Mouse (Mus musculus): ENCODE measurements around the gene Ttll5. TPM values are rescaled to one million over a fixed set of nuclear protein-coding genes. Genes with fewer than 3 reads are reported as not detected.

The Ttll5 gene
- total RNA-seq, 2 experiments from 2014 or later, result 3.8 to 12.1 TPM

DNA sequence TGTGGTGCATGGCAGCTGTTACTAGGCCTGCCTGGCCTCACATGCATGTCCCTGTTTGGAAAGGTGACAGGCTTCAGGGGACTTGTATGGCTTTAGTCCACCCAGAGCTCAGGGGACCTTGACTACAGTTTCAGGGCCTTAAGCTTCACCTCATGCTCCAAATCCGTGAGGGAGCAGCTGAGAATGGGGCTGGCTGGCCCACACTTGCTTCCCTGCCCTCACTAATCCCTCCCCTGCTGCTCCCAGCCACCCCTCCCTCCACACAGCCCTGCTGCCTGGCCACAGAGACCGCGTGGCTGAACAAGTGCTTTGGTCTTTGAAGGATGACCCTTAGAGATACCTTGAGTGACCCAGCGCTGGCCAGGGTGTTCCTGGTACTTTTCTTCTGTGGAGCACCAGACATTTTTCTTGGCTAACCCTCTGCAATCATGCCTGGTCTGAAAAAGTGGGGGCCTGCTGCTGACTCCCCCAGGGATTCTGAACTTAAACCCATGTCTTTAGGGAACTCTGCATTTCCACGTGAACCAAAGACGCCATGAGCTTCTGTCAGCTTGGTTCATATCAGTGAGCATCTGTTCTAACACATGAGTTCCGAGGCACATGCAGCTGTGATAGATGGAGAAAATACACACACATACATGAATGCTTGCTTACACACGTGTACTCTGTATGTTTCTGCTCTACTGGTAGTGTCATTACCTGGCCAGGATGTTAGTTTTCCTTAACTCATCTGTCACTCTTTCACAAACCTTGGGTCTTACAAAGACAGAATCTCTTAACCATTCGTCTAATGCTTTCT, 212.1 kb downstream of the Ttll5 start:
- no peak for ATAC-seq (replicated peaks; ENCODE audit: low FRiP score, poor library complexity, severe bottlenecking)

DNA sequence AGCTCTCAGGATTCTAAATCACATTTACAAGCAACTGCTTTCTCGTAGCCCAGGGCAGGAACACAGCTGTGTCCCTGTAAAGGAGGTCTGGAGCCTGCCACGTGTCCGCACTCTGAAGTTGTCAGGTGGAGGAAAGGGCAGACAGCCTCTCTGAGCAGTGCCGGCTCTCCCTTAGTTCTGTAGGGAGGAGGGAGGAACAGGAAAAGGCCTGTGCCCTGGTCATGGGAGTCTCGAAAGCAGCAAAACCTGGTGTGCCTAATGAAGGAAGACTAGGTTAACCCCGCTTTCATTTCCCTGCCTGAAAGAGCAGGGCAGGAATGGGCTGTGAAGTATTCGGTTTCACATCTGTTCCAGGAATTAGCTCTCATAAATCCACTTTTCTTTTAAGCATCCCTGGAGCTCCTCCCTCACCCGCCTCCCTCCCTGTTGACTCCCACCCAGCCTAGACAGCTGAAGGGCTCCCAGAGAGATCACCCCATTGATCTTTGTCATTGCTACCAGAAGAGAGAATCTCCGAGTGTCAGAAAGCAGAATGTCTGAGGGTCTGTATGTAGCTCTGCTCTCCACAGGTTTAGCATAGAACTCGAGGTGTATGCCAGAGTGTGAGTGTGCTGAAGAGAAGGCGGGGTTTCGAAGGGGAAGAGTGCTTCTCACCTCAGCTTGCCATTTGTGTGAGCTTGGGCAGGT, 212.9 kb downstream of the Ttll5 start:
- no peak for ATAC-seq (replicated peaks; ENCODE audit: low FRiP score, poor library complexity, severe bottlenecking)

DNA sequence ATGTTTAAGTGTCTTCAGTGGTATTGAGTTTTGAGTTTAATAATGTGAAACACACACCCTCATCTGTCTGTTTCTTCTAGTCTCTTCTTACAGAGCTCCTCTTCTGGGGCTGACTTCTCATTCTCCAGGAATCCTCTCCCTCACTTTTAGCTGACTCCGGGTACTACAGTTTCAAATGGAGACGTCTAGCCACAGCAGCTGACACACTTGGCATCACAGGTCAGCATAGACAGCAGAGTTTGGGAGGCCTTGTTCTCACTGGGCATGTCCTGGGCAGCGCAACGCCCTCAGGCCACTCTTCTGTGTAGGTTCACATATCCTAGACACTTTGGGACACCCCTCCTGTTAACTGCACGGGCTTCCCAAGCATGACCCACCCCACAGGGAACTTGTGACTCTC, 214.6 kb downstream of the Ttll5 start:
- ATAC-seq (replicated peaks; ENCODE audit: low FRiP score, poor library complexity, severe bottlenecking), result no peak

DNA sequence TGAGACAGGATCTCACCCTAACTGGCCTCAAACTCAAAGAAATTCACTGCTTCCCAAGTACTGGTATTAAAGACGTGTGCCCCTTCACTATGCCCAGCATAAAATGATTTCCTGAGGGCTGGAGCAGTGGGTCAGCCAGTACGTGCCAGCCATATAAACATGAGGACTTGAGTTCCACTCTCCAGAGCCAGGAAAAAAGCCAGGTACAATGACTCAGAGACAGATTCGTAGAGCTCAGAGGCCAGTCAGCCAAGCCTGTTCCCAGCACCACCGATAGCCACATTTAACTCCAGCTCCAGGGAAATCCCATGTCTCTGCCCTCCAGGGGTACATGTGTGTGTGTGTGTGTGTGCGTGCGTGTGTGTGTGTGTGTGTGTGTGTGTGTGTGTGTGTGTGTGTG, 215.3 kb downstream of the Ttll5 start:
- ATAC-seq (replicated peaks; ENCODE audit: low FRiP score, poor library complexity, severe bottlenecking), result no peak

DNA sequence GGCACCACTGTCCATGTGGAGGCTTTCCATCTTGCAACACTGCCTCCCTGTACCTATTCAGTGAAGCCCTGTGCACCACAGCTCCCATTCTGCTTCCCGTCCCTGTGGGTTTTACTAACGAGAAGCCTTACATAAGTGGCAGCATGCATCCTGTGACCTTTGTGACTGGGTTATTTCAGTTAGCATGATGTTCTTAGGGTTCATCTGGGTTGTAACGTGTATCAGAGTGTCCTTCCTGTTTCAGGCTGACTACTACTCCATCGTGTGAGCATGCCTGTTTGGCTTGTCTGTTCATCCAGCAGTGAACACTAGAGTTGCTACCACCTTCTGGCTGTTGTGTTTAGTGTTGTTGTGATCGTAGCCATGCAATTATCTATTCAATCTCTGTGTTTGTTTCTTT, 221.7 kb downstream of the Ttll5 start:
- ATAC-seq (replicated peaks; ENCODE audit: low FRiP score, poor library complexity, severe bottlenecking), result no peak

DNA sequence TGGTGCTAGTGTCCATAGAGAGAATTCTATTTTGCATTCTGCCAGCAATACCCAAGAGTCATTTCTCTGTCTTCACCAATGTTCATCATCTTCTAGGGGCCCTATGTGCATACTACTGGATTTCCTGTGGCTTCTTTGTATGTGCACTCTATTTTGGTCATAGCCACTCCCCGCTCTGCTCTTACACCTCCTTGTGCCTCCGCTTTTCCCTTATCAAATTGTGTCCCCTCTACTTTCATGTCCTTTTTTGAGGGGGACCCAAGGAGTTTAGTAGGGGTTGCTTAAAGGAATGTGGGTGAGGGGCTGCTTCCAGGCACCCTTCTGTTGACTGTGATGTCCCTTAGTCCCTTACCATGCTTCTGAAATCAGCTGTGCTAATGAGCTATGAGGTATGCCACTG, 222.3 kb downstream of the Ttll5 start:
- ATAC-seq (replicated peaks; ENCODE audit: low FRiP score, poor library complexity, severe bottlenecking), result no peak

DNA sequence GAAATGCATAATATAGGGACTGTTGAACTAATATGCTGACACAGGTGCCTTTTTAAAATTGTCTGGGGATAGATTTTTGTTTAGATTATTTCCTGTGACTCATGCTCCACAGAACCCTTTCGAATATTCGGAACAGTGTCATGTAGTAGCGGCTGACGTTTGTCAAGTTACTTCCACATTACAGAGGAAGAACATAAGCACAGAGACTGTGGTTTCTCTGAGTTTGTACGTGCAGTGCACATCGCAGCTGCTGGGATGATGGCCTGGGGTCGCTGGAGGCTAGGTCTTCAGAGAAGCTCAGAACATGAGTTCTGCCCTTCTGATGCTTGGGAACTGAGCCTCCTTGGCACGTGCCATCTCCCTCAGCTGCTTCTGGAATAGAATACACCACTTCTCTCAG, 222.9 kb downstream of the Ttll5 start:
- ATAC-seq (replicated peaks; ENCODE audit: low FRiP score, poor library complexity, severe bottlenecking), result no peak

DNA sequence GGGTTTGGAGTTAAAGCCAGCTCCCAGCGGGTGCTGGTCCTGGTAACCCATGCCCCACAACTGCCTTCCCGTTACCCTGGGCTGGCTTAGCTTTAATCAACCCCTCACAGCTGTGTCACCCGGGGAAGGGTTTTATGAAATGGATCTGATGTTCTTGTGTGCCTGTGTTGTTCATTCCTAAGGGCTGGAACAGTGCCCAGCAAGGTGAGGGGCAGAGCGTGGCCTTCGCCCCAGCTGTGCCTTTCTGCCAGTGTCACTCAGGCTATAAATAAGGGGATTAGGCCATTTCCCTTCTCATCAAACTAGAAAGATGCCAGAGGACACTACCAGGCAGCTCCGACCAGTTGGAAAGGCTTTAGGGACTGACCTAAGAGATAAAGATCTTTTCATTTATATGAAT, 225.4 kb downstream of the Ttll5 start:
- no peak for ATAC-seq (replicated peaks; ENCODE audit: low FRiP score, poor library complexity, severe bottlenecking)

DNA sequence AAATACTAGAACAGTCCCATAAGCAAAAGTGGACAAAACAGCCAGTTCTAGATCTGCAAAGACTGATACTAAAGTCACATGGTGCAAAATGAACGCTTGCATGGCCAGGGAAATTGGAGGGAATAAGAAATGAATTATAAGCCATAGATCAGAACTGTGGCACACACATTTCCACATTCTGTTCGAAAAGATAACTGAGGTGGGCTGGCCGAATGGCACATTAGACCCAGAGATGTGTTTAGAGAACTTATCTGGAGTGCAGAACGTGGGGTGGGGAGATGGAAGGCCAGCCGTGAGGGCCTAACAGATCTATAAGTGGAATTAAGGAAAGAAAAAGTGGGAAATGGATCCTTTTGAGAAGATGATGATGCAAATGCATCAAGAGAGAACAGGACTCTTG, 227.0 kb downstream of the Ttll5 start:
- ATAC-seq (replicated peaks; ENCODE audit: low FRiP score, poor library complexity, severe bottlenecking), result no peak

DNA sequence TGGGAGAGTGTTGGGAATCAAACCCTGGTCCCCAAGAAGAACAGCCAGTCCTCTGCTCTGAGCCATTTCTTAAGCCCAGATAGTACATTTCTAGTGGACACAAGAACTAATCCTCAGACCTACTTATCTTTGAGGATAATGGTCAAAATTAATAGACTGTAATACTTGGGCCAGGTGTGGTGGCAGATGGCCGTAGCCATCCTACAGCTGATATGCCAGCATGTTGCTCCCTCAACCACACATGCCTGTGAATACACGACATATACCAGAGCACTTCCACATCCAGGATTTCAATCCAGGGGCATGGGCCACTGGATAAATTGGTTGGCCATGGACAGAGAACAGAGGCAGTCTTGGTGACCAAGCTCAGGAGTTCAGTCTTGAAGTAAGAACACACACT, 230.8 kb downstream of the Ttll5 start:
- no peak for ATAC-seq (replicated peaks; ENCODE audit: low FRiP score, poor library complexity, severe bottlenecking)

DNA sequence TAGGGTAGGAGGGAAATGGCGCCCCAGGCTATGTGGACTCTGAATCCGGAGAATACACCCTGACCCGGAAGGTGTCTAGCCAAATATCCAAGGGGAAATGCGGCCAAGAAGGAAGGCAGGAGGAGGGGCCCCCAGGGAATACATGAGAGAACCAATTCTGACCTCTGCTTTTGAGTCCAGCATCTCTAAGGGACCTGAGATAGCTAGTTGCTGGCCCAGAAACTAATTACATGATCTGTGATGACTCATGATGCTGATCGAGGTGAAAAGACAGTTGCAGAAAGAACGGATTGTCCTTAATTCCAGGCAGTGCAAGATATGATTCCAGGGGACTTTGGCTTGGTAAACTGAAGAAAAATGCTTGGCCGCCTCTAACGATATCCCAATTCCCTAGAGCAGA, 232.5 kb downstream of the Ttll5 start:
- no peak for ATAC-seq (replicated peaks; ENCODE audit: low FRiP score, poor library complexity, severe bottlenecking)

DNA sequence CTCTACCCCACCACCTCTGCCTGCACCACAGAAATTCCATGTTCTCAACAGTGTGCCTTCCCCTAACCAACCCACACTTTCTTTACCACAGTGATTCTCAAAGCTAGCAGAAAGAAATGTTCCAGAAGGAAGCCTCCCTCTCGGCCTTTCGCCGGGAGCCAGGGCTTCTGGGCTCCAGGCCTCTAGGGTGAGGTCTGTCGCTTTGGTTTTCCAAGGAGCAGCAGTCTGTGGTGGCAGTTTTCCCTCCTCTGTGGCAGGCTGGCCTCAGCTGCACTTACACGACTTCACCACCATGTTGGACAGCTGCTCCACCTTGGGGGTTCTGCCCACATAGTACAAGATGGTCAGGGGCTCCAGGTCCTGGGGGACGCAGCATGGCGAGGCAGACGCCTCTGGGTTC, 233.1 kb downstream of the Ttll5 start:
- ATAC-seq (replicated peaks; ENCODE audit: low FRiP score, poor library complexity, severe bottlenecking), result no peak

DNA sequence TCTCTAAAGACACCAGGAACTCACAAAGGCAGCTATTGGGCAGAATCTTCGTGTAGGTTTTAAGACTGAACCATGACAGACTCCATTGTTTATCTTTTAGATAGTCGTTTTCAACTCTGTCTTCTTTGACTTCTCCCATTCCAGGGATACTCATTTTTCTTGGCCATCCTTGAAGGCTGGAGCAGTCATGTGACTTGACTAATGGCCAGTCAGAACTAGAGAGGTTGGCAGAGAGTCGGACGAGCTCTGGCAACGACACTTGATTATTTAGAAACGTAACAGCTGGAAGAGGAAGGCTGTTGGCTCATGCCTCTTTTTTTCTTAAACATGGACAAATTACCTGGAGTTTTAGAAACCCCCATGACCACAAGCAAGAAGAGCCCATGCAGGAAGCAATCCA, 234.9 kb downstream of the Ttll5 start:
- ATAC-seq (replicated peaks; ENCODE audit: low FRiP score, poor library complexity, severe bottlenecking), result no peak

DNA sequence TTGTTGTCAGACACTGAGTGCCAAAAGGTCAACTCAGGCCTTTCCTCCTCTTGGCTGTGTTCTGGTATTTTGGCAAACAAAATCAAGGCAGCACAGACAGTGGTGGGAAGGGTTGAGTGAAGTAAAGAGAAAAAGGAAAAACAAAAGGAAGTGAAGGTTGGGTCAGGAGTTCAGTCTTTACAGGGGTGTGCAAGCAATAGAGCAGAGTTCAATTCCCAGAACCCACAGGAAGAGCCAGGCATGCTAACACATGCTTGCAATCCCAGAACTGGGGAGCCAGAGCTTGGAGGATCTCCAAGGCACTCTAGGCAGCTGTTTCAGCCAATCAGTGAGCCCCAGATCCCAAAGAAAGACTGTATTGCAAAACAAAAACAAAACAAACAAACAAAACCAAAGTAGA, 240.3 kb downstream of the Ttll5 start:
- no peak for ATAC-seq (replicated peaks; ENCODE audit: low FRiP score, poor library complexity, severe bottlenecking)

DNA sequence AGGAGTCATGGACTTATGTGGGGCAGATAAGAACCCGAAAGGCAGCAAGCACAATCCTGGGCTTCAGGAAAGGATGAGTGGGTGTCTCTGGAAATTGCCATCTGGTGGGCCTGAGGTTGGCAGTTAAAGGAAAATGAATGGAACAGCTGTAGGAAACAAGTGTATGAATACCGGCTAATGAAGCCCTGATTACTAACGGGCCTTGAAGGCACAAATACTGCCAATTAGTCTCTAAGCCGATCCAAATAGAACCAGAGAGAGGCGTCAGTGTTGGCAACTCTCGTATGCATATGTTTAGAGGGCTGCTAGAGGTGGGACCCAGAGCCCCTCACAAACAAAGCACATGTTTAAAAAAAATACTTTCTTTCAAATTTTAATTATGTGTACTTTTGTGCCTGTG, 247.0 kb downstream of the Ttll5 start:
- no peak for ATAC-seq (replicated peaks; ENCODE audit: low FRiP score, poor library complexity, severe bottlenecking)

DNA sequence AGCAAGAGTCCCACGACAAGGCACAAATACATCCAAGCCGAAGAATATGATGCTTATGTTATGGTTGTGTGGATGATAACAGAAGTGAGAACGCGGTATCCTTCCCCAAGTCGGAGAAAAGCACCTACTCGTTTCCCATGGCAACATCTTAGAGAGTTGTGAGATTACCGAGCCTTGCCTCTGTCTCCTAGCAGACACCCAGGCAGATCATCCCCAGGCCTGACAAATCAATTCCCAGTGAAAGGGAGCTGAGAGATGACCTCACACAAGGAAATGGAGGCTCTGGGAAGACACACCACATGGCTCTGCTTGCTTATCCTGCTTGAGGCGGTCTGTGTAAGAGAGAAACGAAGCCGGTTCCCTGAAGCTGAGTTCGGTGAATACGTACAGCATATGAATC, 250.2 kb downstream of the Ttll5 start:
- no peak for ATAC-seq (replicated peaks; ENCODE audit: low FRiP score, poor library complexity, severe bottlenecking)

DNA sequence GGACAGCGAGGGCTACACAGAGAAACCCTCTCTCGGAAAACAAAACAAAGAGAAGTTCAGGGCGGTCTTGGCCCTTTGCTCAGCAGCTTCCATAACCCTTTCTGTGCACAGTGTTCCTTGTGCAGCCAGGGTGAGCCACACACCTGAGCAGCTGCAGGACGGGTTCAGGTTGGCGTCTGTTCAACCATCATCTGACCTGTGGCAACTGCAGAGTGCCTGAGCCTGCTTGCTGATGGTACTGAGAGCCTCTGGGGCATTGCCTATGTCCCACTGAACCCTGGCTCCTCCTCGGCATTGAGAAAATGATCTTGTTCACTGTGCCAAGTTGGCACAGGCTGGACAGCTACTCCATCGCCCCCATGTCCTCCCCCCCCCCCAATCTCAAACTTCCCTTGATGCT, 250.9 kb downstream of the Ttll5 start:
- ATAC-seq (replicated peaks; ENCODE audit: low FRiP score, poor library complexity, severe bottlenecking), result no peak

DNA sequence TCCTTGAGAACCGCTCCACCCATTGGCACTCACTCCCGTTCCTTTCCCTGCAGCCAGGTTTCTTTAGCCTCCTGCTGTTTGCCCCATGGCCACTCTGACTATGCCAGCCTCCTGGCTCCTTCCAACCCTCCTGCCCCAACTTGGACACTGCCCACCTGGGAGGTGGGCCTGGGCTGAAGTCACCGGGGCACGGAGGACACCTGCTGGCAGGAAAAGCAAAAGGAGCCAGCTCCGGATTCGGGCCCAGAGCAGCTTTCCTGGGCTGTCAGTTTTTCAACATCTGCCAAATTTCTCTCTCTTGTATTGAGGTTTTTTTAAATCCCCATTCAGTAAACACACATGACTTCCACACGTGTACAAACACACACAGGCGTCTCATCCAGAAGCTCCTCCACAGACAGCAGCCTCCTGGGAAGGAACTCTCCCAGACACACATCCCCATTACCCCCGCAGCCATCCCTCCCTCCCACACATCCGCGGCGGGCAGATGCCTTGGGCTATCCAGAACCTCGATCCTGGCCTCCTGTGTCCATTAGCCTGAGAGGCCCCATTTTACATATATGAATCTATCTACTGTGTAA, 252.0 kb downstream of the Ttll5 start:
- no peak for ATAC-seq (replicated peaks; ENCODE audit: low FRiP score, poor library complexity, severe bottlenecking)

DNA sequence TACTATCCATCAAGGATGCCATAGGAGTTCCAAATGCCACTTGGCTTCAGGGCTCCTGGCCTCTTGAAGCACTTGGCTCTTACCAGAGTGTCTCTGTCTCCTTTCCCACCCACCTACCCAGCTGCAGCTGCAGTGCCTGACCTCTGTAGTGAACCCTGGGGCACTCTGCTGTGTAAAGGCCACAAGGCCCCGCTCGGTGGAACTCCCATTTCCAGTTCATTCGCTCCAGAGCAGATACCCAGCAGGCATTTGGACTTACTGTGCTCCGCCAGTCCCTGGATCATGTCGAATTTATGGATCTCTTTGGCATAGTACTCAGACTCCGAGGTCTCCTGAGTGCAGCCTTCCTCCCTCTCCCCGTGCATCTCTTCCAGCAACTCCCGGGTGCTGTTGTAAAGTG, 252.9 kb downstream of the Ttll5 start:
- ATAC-seq (replicated peaks; ENCODE audit: low FRiP score, poor library complexity, severe bottlenecking), result no peak

DNA sequence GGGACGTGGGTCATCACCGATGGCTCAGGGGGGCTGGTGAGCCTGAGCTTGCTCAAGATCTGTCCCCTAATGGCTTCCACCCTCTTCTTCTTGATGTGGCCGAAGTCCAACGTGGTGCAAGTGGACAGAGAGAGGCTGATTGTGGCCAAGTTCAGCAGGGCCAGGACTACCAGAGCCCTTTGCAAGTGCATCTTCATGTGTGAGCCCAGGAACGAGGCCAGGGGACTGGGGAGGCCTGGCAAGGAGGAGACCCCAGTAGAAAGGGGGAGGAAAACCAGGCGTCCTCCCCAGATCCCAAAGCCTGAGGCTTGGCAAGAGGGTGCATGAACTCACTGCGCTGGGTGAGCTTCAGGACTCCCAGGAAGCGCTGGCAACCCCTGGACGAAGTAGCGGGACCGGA, 253.3 kb downstream of the Ttll5 start:
- no peak for ATAC-seq (replicated peaks; ENCODE audit: low FRiP score, poor library complexity, severe bottlenecking)

DNA sequence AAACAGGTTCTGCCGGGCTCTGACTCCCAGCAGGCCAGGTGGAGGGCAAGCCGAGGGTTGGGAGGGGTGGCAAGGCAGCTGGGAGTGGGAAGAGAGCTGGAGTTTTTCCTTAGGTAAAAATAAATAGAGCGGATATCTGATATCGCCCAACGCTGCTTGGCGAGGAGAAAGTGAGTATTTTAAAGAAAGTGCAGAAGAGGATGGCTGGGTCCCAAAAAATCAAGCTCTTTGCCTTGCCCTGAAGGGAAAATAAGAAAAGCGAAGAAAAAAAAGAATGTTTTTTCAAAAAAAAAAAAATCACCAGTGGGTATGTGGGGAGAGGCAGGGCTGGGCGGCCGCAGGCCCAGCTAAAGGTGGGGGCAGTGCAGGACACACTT, 253.7 kb downstream of the Ttll5 start:
- no peak for ATAC-seq (replicated peaks; ENCODE audit: low FRiP score, poor library complexity, severe bottlenecking)

All from erythroblast, adult 5-6 weeks (primary cell).